Mouse (Mus musculus) cerebellum, postnatal 10 days (tissue): ENCODE measurements around the gene Pknox1.
A peak's percentile ranks its signal among the peaks of the same experiment; 100 is the strongest.

Experiments used
- DNase-seq, 2 experiments: peaks; one replicate each; pipeline ENCODE4 v3.0.0; 2021; ENCODE audit warnings: mixed read lengths in 2 of 2

Gene Pknox1

GRCm38 (mm10) chr17:31556253-31556652 is 8.3 kb upstream of the Pknox1 start:
- DNase-seq, result no peak

- peak; percentile 57 for DNase-seq
Measured at GRCm38 (mm10) chr17:31557124-31557880, 7.2 kb upstream of the Pknox1 start.

GRCm38 (mm10) chr17:31557947-31558542 is 6.5 kb upstream of the Pknox1 start:
- DNase-seq, result no peak

GRCm38 (mm10) chr17:31559021-31559789 is 5.3 kb upstream of the Pknox1 start:
- no peak for DNase-seq

- peak; percentile 58 to 71 for DNase-seq
Measured at GRCm38 (mm10) chr17:31563632-31564014, 911 bp upstream of the Pknox1 start.

GRCm38 (mm10) chr17:31564858-31565140 is 265 bp downstream of the Pknox1 start:
- DNase-seq, result no peak

GRCm38 (mm10) chr17:31565141-31566056 is 865 bp downstream of the Pknox1 start:
- peak; percentile 86 to 90 for DNase-seq

- DNase-seq, result no peak
Measured at GRCm38 (mm10) chr17:31566276-31566675, 1.7 kb downstream of the Pknox1 start.

GRCm38 (mm10) chr17:31569756-31570155 is 5.2 kb downstream of the Pknox1 start:
- DNase-seq, result no peak

GRCm38 (mm10) chr17:31570321-31570925 is 5.9 kb downstream of the Pknox1 start:
- DNase-seq, result peak in 1 of 2 experiments; percentile 46

- DNase-seq, result no peak
Measured at GRCm38 (mm10) chr17:31571689-31572088, 7.2 kb downstream of the Pknox1 start.

- DNase-seq, result no peak
Measured at GRCm38 (mm10) chr17:31574662-31575061, 10.1 kb downstream of the Pknox1 start.

- peak; percentile 85 to 87 for DNase-seq
Measured at GRCm38 (mm10) chr17:31576394-31577175, 12.1 kb downstream of the Pknox1 start.

- DNase-seq, result peak; percentile 78 to 79
Measured at GRCm38 (mm10) chr17:31580344-31580743, 15.8 kb downstream of the Pknox1 start.

GRCm38 (mm10) chr17:31583185-31583584 is 18.7 kb downstream of the Pknox1 start:
- DNase-seq, result no peak

- no peak for DNase-seq
Measured at GRCm38 (mm10) chr17:31583781-31584180, 19.2 kb downstream of the Pknox1 start.

GRCm38 (mm10) chr17:31588115-31588514 is 23.6 kb downstream of the Pknox1 start:
- DNase-seq, result no peak

- no peak for DNase-seq
Measured at GRCm38 (mm10) chr17:31588726-31589125, 24.2 kb downstream of the Pknox1 start.

- no peak for DNase-seq
Measured at GRCm38 (mm10) chr17:31590846-31591245, 26.3 kb downstream of the Pknox1 start.

GRCm38 (mm10) chr17:31594590-31594989 is 30.1 kb downstream of the Pknox1 start:
- no peak for DNase-seq

GRCm38 (mm10) chr17:31595077-31595476 is 30.5 kb downstream of the Pknox1 start:
- no peak for DNase-seq

GRCm38 (mm10) chr17:31597957-31598356 is 33.4 kb downstream of the Pknox1 start:
- no peak for DNase-seq
